Mouse (Mus musculus) heart, postnatal 0 days (tissue): ENCODE results near the gene Aoc2.

ENCODE experiments used
- CTCF ChIP-seq: IDR thresholded peaks from 2 replicates; pipeline ENCODE4 v1.5.1; 2016; ENCODE audit warnings: antibody characterized with exemption, control low read depth, low read depth
- EP300 ChIP-seq: IDR thresholded peaks from 2 replicates; pipeline ENCODE4 v1.6.1; 2016; ENCODE audit warnings: antibody characterized with exemption, low read depth

GRCm38 (mm10) chr11:101360651-101361113, 35.8 kb downstream of the Aoc2 start:
- TF ChIP-seq CTCF (no peak), EP300 (peak; percentile 66; the same call in 1 of the 2 replicates)
